Mouse (Mus musculus): ENCODE data around the gene Phf19. TPM values are rescaled to one million over a fixed set of nuclear protein-coding genes. Genes with fewer than 3 reads are reported as not detected.

The Phf19 gene
- polyA plus RNA-seq, 1 experiment: 1.4 TPM

- no peaks in the 10 kb centered on the region for H3K36me3 ChIP-seq (ENCODE audit: control insufficient read depth, insufficient read depth, low read length)
- H3K27me3 ChIP-seq (ENCODE audit: control insufficient read depth, insufficient read depth, low read length): no peaks in the 10 kb centered on the region
- peaks cover 2% of the 10 kb centered on the region; the same call in 1 of the 2 replicates for H3K4me1 ChIP-seq (ENCODE audit: control insufficient read depth, insufficient read depth, insufficient read length, low read length)
- TF ChIP-seq CTCF (IDR thresholded peaks at IDR 0.05; ENCODE audit: extremely low read depth, insufficient read length, insufficient replicate concordance, low read depth, low read length) (no peak), POLR2A (IDR thresholded peaks at IDR 0.05; ENCODE audit: low read depth, low read length) (no peak)
- H3K4me3 ChIP-seq (ENCODE audit: low read depth, low read length): no peak overlapping the region
- H3K27ac ChIP-seq (ENCODE audit: insufficient read depth, low read depth, low read length): no peak overlapping the region
- 83% methylated on average over 10 of the region's 10 CpGs for WGBS
Measured at GRCm38 (mm10) chr2:34880054-34880453, 33.8 kb downstream of the Phf19 start.

DNA sequence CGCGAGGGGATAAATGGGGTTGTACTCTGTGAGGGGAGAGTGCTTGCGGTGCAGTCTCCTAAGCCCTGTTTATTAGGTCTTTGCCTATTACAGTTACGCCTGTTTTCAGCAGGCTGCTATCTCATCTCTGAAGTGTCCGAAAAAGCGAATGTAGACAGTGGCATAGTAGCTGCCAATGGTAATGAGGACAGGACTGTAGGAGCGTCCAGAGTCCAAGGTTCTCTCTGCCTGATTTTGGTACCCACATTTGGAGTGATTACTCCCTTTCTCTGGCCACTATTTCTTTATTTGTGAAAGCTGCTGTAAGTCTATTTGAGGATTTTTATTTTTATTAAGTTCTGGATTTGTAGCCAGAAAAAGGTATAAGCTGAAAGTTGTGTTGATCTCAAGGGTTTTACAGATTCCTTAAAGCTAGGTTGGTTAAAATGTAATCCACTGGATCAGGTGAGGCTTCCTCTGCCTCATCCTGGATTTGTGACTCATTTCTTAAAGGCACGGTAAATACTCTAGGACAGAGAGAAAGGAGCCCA, 38.9 kb downstream of the Phf19 start, which contains the start of gene Psmd5:
Gene Psmd5, minus strand, starts transcription at position 153 of the 530 bp plus-strand sequence.
- H3K4me3 ChIP-seq (ENCODE audit: low read depth, low read length): peak within 1 kb of the TSS; percentile 56
- TF ChIP-seq POLR2A (IDR thresholded peaks at IDR 0.05; ENCODE audit: low read depth, low read length): no peak
- 10% methylated on average over 8 of the region's 8 CpGs for WGBS
- peak within 1 kb of the TSS; percentile 24; the same call in 1 of the 2 replicates for H3K27ac ChIP-seq (ENCODE audit: insufficient read depth, low read depth, low read length)
- H3K4me1 ChIP-seq (ENCODE audit: control insufficient read depth, insufficient read depth, insufficient read length, low read length): peaks cover 3% of the 10 kb centered on the region; the same call in 1 of the 2 replicates
- no peaks in the 10 kb centered on the region for H3K27me3 ChIP-seq (ENCODE audit: control insufficient read depth, insufficient read depth, low read length)
- no peaks in the 10 kb centered on the region for H3K36me3 ChIP-seq (ENCODE audit: control insufficient read depth, insufficient read depth, low read length)

DNA sequence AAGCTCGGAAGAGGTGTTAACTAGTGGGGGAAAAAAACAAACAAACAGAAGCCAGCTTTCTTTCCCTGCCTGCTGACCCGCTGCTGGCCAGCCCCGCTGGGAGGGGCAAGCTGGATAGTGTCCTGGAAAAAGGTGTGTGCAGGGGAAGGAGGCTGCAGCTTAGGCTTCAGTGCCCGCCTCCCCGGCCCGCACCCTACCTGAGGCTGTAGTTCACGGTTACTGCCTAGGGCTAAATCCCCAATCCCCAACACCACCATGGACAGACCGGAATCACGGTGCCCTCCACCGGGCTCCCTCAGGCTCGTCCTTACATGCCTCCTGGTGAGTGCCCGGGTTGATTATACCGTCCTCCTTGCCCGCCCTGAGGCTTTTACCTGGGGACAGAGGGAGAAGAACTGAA, 39.6 kb downstream of the Phf19 start, which contains the start of gene Cutal:
Gene Cutal, plus strand, starts transcription at position 126 of the 400 bp plus-strand sequence.
- no peak for TF ChIP-seq POLR2A (IDR thresholded peaks at IDR 0.05; ENCODE audit: low read depth, low read length)
- no peak for TF ChIP-seq CTCF (IDR thresholded peaks at IDR 0.05; ENCODE audit: extremely low read depth, insufficient read length, insufficient replicate concordance, low read depth, low read length)
- peak within 1 kb of the TSS; percentile 56 for H3K4me3 ChIP-seq (ENCODE audit: low read depth, low read length)
- WGBS: 9% methylated on average over 14 of the region's 14 CpGs
- no peaks in the 10 kb centered on the region for H3K36me3 ChIP-seq (ENCODE audit: control insufficient read depth, insufficient read depth, low read length)
- no peaks in the 10 kb centered on the region for H3K27me3 ChIP-seq (ENCODE audit: control insufficient read depth, insufficient read depth, low read length)
- H3K4me1 ChIP-seq (ENCODE audit: control insufficient read depth, insufficient read depth, insufficient read length, low read length): peaks cover 5% of the 10 kb centered on the region; the same call in 1 of the 2 replicates
- peak within 1 kb of the TSS; percentile 24; the same call in 1 of the 2 replicates for H3K27ac ChIP-seq (ENCODE audit: insufficient read depth, low read depth, low read length)

DNA sequence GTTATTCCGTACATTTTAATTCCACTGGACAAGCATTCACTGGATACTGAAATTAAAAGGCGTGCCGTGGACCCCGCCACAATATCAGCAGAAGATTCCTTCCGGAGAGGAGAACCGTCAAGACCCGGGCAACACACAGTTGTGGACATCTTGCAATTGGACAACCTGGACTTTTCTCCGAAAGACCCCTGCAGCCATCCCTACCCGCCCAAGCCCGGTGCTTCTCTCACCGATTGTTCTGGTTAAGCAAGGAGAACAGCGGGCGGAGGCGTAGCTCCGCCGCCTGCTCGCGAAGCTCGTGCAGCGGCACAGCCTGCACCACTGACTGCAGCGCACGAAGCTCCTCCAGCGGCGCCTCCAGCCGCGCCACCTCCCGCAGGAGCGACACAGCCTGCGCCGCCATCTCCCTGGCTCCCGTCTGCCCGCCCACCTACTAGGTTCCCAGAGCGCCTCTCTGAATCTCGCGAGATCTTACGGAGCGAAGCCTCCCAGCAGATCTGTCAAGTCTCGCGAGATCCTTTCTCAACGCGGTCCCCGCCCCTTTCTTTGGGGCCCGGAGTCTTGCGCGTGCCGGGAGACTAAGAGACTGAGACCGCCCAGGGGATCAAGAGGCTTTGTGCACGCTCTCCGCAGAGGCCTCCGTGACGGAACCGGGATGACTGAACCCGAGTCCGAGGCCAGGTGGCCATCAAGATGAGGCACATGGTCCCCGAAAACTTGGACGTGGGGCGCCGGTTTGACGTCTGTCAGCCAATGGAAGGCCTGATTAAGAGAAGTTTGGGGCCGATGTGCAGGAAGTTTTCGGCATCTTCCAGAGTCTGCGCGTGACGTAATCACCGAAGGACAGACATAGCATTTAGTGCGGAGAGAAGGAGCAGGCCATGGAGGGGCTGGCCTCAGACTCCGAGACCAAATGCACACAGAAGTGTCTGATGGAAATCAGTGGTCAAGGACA, 43.0 kb downstream of the Phf19 start:
- Histone ChIP-seq H3K27me3 (ENCODE audit: control insufficient read depth, insufficient read depth, low read length) (no peaks in the 10 kb centered on the region), H3K4me3 (ENCODE audit: low read depth, low read length) (peak overlapping the region; percentile 95), H3K4me1 (ENCODE audit: control insufficient read depth, insufficient read depth, insufficient read length, low read length) (peaks cover 5% of the 10 kb centered on the region; the same call in 1 of the 2 replicates), H3K27ac (ENCODE audit: insufficient read depth, low read depth, low read length) (peak overlapping the region; percentile 91), H3K36me3 (ENCODE audit: control insufficient read depth, insufficient read depth, low read length) (peaks cover under 1% of the 10 kb centered on the region; the same call in 1 of the 2 replicates)
- TF ChIP-seq CTCF (IDR thresholded peaks at IDR 0.05; ENCODE audit: extremely low read depth, insufficient read length, insufficient replicate concordance, low read depth, low read length) (no peak), POLR2A (IDR thresholded peaks at IDR 0.05; ENCODE audit: low read depth, low read length) (peak; percentile 95)
- under 1% methylated on average over 67 of the region's 67 CpGs for WGBS

GRCm38 (mm10) chr2:34869680-34870079, 44.1 kb downstream of the Phf19 start:
- 37% methylated on average over 5 of the region's 5 CpGs for whole genome bisulfite sequencing
- Histone ChIP-seq H3K4me3 (ENCODE audit: low read depth, low read length) (no peak overlapping the region), H3K27me3 (ENCODE audit: control insufficient read depth, insufficient read depth, low read length) (no peaks in the 10 kb centered on the region), H3K27ac (ENCODE audit: insufficient read depth, low read depth, low read length) (no peak overlapping the region), H3K36me3 (ENCODE audit: control insufficient read depth, insufficient read depth, low read length) (peaks cover 10% of the 10 kb centered on the region), H3K4me1 (ENCODE audit: control insufficient read depth, insufficient read depth, insufficient read length, low read length) (peaks cover 5% of the 10 kb centered on the region; the same call in 1 of the 2 replicates)
- no peak for TF ChIP-seq CTCF (IDR thresholded peaks at IDR 0.05; ENCODE audit: extremely low read depth, insufficient read length, insufficient replicate concordance, low read depth, low read length)
- TF ChIP-seq POLR2A (IDR thresholded peaks at IDR 0.05; ENCODE audit: low read depth, low read length): no peak

DNA sequence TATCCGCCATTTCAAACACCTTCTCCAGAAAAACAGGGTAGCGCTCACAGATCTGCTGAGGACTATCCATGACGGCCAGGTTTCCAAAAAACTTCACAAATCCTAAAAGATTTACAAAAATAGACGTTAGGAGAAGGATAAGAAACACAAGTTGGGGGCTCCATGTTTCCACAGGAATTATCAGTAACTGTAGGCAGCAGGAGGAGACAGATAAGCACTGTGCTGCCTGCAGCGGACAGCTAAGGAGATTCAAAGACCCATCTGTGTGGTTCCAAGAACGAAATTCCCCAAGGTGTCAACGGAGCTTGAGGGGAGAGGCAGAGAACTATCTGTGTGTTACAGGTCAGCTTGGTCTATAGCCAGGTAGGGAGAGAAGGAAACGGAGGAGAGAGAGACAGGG, 56.1 kb downstream of the Phf19 start:
- H3K4me3 ChIP-seq (ENCODE audit: low read depth, low read length): no peak overlapping the region
- peaks cover 69% of the 10 kb centered on the region for H3K36me3 ChIP-seq (ENCODE audit: control insufficient read depth, insufficient read depth, low read length)

DNA sequence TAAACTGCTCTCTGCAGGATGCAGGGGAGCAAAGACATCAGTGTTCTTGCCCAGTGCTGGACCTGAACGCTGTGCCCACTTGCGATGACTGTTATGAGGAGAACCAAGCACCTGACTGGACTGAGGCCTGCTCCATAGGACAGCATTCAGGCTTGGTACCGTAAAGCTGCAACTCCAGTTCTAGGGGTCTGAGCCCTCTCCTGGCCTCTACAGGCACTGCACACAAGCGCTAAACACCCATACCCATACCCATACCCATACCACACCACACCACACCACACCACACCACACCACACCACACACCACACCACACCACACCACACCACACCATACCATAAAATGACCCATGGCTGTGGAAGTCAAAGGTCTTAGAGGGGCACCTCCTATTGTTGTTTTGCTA, 58.6 kb downstream of the Phf19 start:
- no peaks in the 10 kb centered on the region for H3K4me1 ChIP-seq (ENCODE audit: control insufficient read depth, insufficient read depth, insufficient read length, low read length)
- no peak overlapping the region for H3K4me3 ChIP-seq (ENCODE audit: low read depth, low read length)
- no peak overlapping the region for H3K27ac ChIP-seq (ENCODE audit: insufficient read depth, low read depth, low read length)
- H3K36me3 ChIP-seq (ENCODE audit: control insufficient read depth, insufficient read depth, low read length): peaks cover 73% of the 10 kb centered on the region
- 93% methylated on average over 4 of the region's 4 CpGs for WGBS
- H3K27me3 ChIP-seq (ENCODE audit: control insufficient read depth, insufficient read depth, low read length): no peaks in the 10 kb centered on the region
- no peak for TF ChIP-seq POLR2A (IDR thresholded peaks at IDR 0.05; ENCODE audit: low read depth, low read length)
- no peak for TF ChIP-seq CTCF (IDR thresholded peaks at IDR 0.05; ENCODE audit: extremely low read depth, insufficient read length, insufficient replicate concordance, low read depth, low read length)

More for the DNA sequence above, 56.1 kb downstream of the Phf19 start:
- no peaks in the 10 kb centered on the region for H3K4me1 ChIP-seq (ENCODE audit: control insufficient read depth, insufficient read depth, insufficient read length, low read length)
- whole genome bisulfite sequencing: 91% methylated on average over 8 of the region's 8 CpGs
- TF ChIP-seq POLR2A (IDR thresholded peaks at IDR 0.05; ENCODE audit: low read depth, low read length) (no peak), CTCF (IDR thresholded peaks at IDR 0.05; ENCODE audit: extremely low read depth, insufficient read length, insufficient replicate concordance, low read depth, low read length) (no peak)
- H3K27me3 ChIP-seq (ENCODE audit: control insufficient read depth, insufficient read depth, low read length): no peaks in the 10 kb centered on the region
- H3K27ac ChIP-seq (ENCODE audit: insufficient read depth, low read depth, low read length): no peak overlapping the region

All from small intestine, adult 2 months (tissue).